Mouse (Mus musculus) erythroblast, adult 5-6 weeks (primary cell): ENCODE measurements around the gene Acsm5. TPM values are rescaled to one million over a fixed set of nuclear protein-coding genes. Genes with fewer than 3 reads are reported as not detected.

Source experiments
- ATAC-seq: replicated peaks from 2 replicates; pipeline ENCODE4 v1.8.0; 2016; ENCODE audit warnings: moderate number of reproducible peaks, mild to moderate bottlenecking, moderate TSS enrichment, inconsistent platforms; ENCODE audit not compliant: poor library complexity, low FRiP score, severe bottlenecking
- total RNA-seq, 2 experiments: library from RNA; stranded (forward) in 1 of 2; stranded (reverse) in 1 of 2; fragments of 150-400 nt in 1 of 2; fragments of 200-764, 138-1000 nt in 1 of 2; gene quantifications; 2 replicates each; pipeline versions ENCODE4 v1.2.3 to v1.2.4; 2015 to 2017; ENCODE audit warnings: low replicate concordance in 2 of 2

Gene Acsm5
- total RNA-seq (2015; ENCODE audit: low replicate concordance) (not detected in 2 replicates), total RNA-seq (2017; ENCODE audit: low replicate concordance) (not detected in 2 replicates)

DNA sequence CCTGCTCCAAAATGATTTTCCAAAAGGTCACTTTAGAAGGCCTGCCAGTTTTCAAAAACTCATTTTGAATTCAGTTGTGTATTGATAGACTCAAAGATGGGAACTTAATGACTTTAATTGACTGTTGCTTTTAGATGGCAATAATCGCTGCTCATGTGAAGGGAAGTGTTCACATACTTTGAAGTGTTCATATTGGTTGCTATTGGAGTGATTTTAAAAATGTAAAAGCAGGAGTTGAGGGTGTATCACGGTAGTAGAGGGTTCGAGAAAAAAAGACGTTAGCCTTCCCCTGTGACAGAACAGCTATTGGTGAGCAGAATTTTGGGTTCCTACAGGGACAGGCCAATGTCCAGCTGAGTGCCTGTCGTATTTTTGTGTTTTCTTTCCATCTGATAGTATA is at the start of gene Acsm5:
TSS of gene Acsm5 (plus strand) at position 301 of the 400 bp plus-strand sequence.
- ATAC-seq, result no peak

DNA sequence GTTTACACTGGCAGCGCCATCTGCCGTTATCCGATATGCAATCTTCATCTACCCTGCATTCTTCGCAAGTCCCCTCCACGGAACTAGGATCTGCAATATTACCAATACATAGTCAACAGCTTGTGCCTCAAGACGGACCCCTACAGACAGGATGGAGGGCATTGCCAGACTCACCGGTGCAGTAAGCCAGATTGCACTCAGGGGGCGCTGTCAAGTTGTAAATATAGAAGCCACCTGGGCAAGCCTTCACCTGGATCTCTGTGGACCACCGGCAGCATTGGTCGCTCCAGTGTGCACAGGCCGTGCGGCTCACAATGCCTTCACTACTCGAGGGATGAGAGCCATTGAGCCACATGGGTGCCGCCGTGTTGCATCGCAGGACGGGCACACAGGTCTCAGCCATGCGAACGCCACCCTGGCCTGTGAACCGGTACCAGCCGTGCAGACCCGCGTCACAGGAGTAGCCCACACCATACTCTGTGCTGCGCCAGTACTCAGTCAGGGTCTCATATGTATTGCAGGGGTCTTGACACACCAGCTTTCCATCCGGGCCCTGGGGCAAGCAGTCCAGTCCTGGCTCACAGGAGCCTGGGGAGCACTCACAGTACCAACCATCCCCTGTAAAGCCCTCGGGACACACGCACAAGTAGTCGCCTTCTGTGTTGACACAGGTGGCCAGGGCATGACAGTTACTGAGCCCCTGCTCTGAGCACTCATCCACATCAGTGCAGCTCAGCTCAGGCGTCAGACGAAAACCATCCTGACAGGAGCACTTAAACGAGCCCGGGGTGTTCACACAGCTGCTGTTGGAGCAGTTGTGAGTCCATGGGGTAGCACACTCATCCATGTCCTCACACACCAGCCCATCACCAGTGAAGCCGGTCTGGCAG is 42.5 kb upstream of the Acsm5 start:
- ATAC-seq, result no peak

DNA sequence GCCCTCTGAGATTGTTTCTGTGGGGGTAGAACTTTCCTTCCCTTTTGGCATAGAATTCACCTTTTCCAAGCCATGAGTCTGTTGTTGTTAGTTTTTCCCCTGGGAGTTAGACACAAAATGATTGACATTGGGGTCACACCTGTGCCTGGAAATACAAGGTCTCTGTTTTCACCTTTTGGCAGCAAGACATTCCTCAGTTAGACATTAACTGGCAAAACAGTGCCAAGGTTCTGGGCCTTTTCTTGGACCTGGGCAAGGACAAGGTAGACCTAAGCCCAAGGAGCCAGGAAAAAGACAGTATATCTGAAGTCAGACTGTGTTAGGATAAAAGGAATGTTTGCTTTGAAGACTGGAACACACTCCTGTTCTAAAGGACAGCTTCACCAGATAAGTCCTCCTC is 40.0 kb upstream of the Acsm5 start, which contains the start of gene Umod:
TSS of gene Umod (minus strand) at position 27 of the 400 bp plus-strand sequence.
- no peak for ATAC-seq

- no peak for ATAC-seq
These were observed 35.1 kb upstream of the Acsm5 start for GRCm38 (mm10) chr7:119484154-119484553.

- no peak for ATAC-seq
These were observed 32.6 kb upstream of the Acsm5 start for GRCm38 (mm10) chr7:119486683-119487082.

- no peak for ATAC-seq
These were observed 29.1 kb upstream of the Acsm5 start for GRCm38 (mm10) chr7:119490041-119490780.

DNA sequence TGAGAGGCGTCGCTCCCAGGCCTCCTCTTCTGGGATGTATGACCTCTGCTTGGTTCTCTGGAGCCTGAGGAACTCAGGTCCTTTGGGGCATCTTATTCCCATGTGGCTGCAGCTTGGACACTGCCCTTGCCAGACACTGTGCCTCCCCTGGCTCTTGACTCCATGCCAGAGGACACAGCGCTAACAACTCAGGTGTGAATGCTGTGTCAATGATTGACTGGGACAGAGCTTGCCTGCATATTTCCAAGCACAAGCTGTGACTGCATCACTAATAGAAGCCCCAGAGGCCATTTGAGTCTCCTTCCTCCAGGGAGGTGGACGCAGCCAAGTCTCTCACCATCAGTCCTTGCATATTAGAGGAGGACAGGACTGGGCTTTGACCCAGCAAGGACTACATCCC is 8.1 kb upstream of the Acsm5 start:
- no peak for ATAC-seq

DNA sequence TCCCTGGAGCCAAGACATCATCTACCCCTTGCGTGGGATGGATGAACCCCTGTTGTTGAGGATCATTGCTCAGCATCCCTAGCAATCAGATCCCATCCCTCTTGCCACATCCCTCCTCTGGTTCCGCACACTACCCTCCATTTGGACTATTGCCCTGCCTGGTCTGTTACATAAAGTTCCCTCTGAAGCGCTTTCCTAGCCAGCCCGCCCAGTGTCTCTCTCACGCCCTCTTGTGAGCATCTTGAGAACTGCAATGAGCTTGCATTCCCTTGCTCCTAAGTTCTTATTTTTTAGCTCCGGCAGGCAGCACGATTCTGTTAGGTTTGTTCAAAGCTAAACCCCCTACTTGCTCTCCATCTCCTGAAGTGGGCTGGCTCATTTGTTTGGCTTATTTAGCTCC is 6.2 kb upstream of the Acsm5 start:
- no peak for ATAC-seq

- no peak for ATAC-seq
These were observed 3.6 kb upstream of the Acsm5 start for GRCm38 (mm10) chr7:119515492-119516271.

DNA sequence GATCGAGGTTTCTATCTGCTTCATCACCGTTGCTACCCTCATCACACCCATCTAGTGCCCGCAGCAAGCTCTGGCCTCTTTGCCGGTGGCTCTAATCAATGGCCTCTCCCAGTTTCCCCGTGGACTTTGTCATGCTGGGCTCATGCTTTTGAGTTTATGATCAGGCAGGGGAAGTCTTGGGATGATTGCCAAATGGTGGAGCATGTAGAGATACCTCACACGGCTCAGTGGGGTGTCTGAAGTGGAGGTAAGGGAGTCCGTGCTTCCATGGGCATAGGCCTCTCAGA is 3.0 kb upstream of the Acsm5 start:
- ATAC-seq, result no peak

DNA sequence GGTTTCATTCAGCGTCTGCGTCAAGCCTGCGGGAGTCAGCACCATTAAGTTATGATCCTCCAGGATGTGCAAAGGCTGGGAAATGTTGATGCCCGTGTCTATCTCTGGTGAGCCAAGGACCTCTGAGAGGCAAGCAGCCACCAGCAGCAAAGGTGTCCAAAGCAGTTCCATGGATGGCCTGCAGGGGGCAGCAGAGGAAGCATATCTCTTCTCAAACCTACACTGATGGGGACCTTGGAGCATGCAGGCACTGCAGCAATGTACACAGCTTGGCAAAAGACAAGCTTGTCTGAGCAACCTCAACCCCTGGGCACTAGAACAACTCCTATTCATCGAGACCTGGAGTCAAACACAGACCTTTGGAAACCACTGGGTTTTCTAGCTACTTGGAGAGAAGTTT is 391 bp downstream of the Acsm5 start:
- ATAC-seq, result no peak

- no peak for ATAC-seq
These were observed 2.6 kb downstream of the Acsm5 start for GRCm38 (mm10) chr7:119521816-119522215.

DNA sequence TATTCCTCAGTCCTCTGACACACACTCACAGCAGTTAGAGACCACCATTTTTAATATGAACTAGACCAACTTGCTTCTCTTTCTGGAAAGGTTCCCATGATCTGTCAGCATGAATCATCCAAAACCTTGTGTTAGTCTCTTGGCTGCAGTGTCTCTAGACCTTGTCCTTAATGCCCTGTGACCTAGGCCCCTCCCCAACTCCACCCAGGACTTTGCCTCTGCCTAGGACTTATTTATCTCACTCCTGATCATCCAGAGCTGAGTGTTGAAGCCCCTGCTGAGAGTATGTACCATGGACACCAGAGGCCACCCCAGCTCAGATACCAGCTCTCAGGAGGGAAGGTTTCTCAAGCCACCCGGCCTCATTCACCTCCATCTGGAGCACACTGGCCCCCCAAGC is 3.1 kb downstream of the Acsm5 start:
- ATAC-seq, result no peak

- ATAC-seq, result no peak
These were observed 4.1 kb downstream of the Acsm5 start, which contains the start of gene Pdilt for GRCm38 (mm10) chr7:119523389-119523788. Pdilt (minus strand) TSS chr7:119523489.

DNA sequence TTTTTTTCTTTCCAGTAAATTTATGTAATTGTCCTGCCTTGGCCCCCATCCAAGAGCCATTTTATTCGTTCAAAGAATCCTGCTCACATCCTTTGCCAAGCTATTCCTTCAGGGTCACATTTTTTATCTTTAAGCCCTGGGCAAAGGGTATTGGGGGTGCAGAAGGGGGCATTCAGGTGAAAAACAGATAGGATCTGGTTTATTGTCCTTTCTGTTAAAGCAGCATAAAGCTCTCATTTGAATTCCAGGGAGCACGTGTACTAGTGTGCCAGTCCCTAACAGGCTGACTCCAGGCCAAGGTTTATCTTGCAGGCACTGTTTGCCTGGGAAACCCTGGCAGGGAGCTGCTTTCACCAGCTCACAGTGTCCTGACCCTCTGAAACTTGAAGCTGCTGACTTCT is 6.6 kb downstream of the Acsm5 start:
- no peak for ATAC-seq

DNA sequence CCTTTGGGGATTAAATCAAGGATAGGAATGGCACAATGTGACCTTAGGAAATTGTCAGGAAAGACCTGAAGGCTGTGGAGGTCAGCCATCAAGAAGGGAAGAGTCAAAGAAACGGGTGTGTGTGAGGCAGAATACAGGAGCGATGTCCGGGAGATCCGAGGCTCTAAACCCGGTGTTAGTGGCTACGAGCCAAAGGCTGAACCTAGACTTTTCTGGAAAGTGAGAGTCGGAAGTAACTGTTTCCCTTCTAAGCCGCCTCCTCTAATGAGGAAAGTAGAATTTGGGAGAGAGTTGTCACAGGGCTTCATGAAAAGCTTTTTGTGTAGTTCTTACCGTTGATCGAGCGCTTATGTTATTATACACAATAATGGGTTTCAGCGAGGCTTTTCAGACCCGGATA is 7.2 kb downstream of the Acsm5 start:
- no peak for ATAC-seq

DNA sequence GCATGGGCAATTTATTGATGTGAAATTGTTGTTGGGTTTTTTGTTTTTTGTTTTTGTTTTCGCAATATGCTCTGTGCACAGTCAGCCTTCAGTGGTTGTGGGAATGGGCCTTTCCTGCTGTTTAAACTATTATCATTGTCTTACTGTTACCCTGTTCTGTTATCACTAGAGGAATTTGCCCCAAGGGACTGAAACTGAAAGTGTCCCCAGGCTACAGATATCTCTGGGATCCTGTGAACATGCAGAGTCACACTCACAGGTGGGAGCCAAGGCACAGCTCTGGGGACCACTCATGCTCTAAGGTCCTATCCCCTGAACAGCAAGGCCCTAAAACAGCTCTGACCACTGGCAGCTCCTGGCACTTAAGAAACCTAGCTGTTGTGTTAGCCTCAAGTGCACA is 7.9 kb downstream of the Acsm5 start:
- ATAC-seq, result no peak

GRCm38 (mm10) chr7:119527548-119527947 is 8.3 kb downstream of the Acsm5 start:
- ATAC-seq, result no peak

DNA sequence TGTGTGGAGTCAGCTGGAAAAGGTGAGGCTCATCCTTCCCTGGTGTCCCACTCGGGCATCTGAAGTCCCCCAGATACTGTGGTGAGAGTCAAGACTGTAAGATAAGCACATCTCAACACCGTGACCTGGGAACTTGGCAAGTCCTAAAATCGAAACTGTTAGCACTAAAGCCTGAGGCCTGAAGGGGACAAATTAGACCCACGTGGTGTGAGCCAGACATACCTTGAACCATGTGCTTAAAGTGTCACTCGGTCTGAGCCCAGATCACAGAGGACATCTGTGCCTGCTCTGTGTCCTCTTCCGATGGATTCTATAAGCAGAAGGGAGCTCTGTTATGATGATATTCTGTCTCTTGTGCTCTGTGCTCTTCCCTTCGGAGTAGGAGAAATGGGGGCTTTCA is 9.4 kb downstream of the Acsm5 start:
- no peak for ATAC-seq

- no peak for ATAC-seq
These were observed 13.7 kb downstream of the Acsm5 start for GRCm38 (mm10) chr7:119532924-119533323.
